Mouse (Mus musculus) induced T-regulatory cell, adult 2 months (primary cell): ENCODE measurements around the gene Prkcb.
A peak's percentile ranks its signal among the peaks of the same experiment; 100 is the strongest.

Experiments used
- DNase-seq: peaks from one replicate; pipeline ENCODE4 v3.0.0-alpha.2; 2012; ENCODE audit warnings: low read depth

Prkcb gene

DNA sequence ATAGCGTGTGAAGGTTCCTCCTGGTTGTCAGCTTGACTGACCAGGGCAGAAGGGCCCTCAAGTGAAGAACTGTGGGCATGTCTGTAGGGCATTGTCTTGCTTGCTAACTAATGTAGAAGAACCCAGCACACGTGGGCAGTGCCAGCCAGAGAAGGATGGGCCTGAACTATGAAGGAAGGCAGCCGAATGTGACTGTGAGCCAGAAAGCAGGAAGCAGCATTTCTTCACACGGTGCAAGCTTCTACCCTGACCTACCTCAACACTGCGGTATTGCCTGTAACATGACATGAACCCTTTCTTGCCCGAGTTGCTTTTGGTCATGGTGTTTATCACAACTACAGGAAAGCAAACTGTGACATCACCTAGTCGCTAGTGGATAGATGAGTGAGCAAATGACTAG lies 113.5 kb downstream of the Prkcb start:
- DNase-seq, result peak; percentile 76

GRCm38 (mm10) chr7:122403343-122403742 lies 114.8 kb downstream of the Prkcb start:
- DNase-seq, result no peak

- DNase-seq, result peak; percentile 40
Observed at GRCm38 (mm10) chr7:122404571-122405393, 116.2 kb downstream of the Prkcb start.

- DNase-seq, result no peak
Observed at GRCm38 (mm10) chr7:122406625-122407024, 118.1 kb downstream of the Prkcb start.

- DNase-seq, result peak; percentile 53
Observed at GRCm38 (mm10) chr7:122409945-122410344, 121.4 kb downstream of the Prkcb start.

GRCm38 (mm10) chr7:122410873-122411272 lies 122.3 kb downstream of the Prkcb start:
- DNase-seq, result no peak

DNA sequence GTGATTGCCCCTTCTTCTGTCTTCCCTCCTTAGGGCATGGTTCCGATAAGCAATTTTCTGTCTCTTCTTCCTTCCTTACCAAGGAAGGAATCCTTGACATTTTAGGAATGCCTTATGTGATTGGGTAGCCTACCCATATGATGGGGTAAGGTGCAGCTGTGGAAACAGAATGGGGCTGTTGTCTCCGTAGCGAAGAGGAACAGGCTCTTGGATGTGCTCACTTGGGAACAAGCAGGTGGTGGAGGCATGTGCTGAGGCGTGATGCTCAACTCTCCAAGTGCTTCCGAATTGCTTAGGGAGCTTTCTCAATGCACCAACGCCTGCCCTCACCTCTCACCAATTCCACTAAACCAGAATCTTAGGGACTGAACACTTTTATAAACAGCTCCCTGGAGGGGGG lies 124.7 kb downstream of the Prkcb start:
- DNase-seq, result no peak

- peak; percentile 75 for DNase-seq
Observed at GRCm38 (mm10) chr7:122414146-122414545, 125.6 kb downstream of the Prkcb start.

DNA sequence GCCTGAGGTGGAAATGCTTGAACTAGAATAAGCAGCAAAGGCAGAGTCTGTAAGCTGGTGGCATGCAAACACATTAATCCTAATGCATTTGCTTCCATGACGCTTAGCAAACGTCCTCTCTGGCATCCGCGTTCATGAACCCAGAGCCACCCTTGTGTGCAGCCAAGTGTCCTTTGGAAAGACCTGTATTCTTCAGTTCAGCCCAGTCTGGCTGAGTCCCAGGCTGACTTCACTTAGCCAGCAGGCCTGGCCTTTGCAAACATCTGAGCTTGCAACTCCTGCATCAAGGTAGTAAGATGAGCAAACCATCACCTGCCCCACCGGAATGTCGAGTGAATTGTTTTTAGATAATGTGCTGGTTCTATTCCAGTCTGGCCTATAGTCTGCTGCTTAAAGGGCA lies 126.1 kb downstream of the Prkcb start:
- no peak for DNase-seq

DNA sequence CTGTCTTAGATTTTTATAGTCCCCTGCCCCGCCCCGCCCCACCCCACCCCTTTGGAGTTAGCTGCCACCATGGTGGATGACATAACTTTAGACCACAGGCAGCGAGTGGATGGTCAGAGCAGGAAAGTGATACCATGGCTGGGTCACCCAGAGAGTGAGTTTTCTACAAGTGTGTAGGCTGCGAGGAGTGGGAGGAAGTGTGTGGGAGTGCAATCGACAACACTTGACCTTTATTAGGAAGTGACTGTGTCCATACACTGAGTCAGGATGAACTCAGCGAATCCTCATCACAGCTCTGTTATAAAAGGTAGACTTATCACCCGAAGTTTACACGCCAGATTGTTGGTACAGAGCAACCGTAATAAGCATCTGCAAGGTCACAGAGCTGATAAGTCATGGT lies 126.8 kb downstream of the Prkcb start:
- DNase-seq, result no peak

GRCm38 (mm10) chr7:122415904-122416303 lies 127.4 kb downstream of the Prkcb start:
- DNase-seq, result peak; percentile 20

DNA sequence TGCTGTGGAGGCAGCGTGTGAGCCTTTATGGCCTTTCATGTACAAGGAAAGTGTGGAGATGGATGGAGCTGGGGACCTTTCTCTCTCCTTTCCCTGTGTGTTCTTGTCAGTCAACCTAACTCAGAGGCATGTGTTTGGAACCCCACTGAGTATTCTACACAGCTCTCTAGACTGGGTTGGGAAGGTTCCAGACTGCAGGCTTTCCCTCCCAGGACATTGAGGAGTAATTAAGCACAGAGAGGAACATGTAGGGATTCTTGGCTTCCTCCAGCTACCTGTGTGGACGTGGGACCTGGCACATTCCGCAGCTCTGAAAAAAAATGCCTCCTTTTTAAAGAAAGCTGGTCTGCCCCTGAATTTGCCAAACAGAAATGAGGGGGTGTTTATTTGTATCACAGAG lies 130.0 kb downstream of the Prkcb start:
- DNase-seq, result no peak

DNA sequence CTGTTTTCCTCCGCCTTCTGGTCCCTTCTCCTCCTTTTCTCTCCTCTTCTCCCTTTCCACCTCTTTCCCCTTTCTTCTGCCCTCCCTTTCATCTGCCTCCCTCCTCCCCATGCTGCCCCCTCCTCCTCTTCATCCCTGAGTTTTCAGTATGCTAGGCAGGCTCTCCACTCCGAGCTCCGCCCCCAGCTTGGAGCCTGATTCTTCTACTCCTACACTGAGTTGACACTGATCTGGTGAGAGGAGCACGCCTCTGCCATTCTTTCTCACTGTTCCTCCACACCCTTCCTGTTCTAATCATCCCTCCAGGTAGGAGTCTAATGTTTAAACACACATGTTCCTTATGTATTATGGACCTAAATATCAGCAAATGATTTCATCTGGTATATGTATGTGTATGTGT lies 135.3 kb downstream of the Prkcb start:
- DNase-seq, result no peak

- DNase-seq, result no peak
Observed at GRCm38 (mm10) chr7:122429134-122429533, 140.6 kb downstream of the Prkcb start.

- DNase-seq, result no peak
Observed at GRCm38 (mm10) chr7:122432401-122432800, 143.8 kb downstream of the Prkcb start.

DNA sequence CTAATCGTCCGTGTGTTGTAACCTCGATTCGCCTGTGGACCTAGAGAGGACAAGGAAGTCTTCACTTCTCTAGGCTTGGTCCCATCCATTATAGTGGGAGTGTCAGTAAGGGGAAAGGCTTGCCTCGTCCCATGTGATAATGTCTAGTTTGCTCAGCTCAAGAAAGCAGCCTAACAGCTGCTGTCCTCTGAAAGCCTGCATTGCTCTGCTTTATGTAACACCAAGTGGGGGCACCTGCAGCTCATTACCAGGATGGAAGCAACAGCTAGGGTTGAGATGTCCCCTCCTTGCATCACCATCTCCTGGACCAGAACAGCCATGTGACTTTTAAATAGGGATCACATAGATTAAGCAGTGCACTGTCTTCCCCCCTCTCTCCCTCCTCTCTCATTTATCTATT lies 144.8 kb downstream of the Prkcb start:
- DNase-seq, result no peak

DNA sequence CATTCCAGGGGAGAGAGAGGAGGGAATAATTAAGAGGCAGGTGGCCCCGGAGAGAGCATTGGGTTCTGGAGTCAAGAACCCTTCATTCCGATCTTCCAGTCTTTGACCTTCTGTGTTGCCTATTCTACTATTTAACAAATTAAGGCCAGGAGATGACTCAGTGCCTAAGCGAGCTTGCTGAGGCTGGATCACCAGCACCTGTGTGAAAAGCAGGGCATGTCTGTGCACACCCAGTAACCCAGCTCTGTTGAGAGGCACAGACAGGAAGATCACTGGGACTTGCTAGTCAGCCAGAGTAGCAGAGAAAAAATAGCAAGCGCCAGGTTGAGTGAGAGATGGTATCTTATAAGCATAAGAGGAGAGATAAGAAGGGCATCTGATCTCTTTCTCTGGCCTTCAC lies 146.4 kb downstream of the Prkcb start:
- no peak for DNase-seq

GRCm38 (mm10) chr7:122435561-122435960 lies 147.0 kb downstream of the Prkcb start:
- DNase-seq, result no peak

DNA sequence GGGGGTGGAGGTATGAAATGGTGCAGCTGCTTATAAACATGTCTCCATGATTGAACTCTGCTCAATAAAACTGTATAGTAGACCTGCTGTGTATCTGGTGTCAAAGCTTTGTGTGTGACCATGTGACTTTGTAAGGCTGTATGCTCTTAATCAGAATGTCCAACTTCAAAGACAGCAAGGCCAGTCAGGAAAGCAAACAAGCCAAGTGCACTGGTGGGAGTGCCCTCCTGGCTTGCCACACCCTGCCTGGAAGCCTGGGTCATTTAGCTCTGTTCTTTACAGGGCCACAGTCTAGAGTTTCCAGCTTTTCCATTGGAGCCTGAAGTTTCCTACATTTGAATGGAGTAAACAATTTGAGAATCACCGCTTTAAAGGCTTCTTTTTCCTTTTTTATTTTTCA lies 148.8 kb downstream of the Prkcb start:
- no peak for DNase-seq

DNA sequence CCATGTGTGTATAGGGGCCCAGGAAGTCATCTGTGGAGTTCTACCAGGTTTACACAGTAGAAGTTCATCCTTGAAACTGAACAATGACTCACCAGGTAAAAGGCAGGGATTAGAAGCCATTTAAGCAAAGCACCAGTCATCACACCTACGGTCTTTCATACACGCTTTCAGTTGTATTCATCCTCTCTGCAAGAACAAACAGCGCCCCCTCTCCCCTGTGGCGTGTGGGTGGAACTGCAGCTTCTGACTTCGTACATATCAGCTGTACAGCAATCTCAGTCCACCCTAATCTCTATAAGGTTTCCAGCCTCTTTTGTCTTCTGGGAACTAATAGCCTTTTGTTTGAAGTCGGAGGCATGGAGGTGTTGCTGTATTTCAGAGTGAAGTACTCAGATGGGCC lies 156.5 kb downstream of the Prkcb start:
- DNase-seq, result peak; percentile 83

- no peak for DNase-seq
Observed at GRCm38 (mm10) chr7:122452671-122453070, 164.1 kb downstream of the Prkcb start.

- peak; percentile 92 for DNase-seq
Observed at GRCm38 (mm10) chr7:122459203-122459965, 170.8 kb downstream of the Prkcb start.

DNA sequence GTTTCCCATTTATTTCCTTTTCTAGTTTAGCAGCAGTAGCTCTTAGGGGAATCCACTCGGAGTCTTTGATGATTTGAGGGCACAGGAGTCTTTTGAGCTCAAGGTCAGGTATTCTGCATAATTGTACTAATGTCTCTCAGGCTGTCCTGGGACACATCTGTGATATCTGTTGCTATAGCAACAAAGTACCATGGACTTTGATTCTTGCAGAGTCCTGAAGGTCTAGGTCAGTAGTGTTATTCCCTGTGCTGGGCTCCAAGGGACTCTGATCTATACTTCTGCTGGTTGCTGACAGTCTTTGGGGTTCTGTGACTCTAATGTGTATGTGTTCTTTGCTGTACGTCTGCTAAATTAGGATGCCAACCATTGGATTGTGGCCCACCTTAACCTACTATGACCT lies 171.5 kb downstream of the Prkcb start:
- DNase-seq, result no peak
